Mouse (Mus musculus): ENCODE results near the gene Gm17581. TPM values are rescaled to one million over a fixed set of nuclear protein-coding genes. Genes with fewer than 3 reads are reported as not detected.

Gene Gm17581
- polyA plus RNA-seq (2014; fragmentation: Illumina TruSeq; extraction: RNeasy Lipid Tissue Mini Kit (QIAGEN cat#74804)), result not detected

GRCm38 (mm10) chr2:155735766-155736165 lies at the start of gene Gm17581:
TSS of gene Gm17581 (minus strand) at chr2:155735866.

GRCm38 (mm10) chr2:155774927-155775684 lies 39.4 kb upstream of the Gm17581 start, which contains the start of gene Mmp24:
TSS of gene Mmp24 (plus strand) at chr2:155775342.

DNA sequence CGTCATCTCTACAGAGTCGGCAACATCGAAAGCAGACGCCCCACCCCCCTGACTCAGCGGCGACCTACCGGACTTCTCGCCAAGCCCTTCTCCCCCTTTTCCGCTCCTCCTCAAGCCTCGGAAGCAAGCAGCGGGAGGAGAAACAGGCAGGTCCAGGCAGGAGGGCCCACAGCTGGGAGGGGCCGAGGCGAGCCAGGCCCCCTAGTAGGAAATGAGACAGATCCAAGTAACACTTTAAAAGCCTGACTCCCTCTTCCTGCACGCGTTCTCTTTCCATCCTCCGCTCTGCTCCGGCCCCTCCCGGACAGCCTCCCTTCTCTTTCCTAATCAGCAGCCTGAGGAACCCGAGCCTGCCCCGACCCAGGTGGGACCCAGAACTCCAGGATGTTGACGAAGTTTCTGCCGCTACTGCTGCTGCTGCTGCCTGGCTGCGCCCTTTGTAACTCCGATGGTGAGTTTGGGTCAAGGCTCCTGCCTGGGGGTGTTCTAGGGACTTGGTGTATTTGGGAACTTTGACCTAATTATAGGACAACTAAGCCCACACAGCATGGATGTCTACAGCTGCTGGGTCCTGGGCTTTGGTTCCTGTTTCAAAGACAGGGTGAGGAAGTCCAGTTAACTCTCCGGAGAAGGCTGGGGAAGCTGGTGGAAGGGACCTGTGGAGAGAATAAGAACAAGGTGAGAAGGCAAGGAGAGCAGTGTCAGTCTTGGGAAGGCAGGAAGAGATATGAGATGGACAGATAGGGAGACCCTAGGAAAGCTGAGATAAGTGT lies 15.5 kb upstream of the Gm17581 start, which contains the start of gene Procr:
Gene Procr, plus strand, starts transcription at position 104 of the 773 bp plus-strand sequence.

DNA sequence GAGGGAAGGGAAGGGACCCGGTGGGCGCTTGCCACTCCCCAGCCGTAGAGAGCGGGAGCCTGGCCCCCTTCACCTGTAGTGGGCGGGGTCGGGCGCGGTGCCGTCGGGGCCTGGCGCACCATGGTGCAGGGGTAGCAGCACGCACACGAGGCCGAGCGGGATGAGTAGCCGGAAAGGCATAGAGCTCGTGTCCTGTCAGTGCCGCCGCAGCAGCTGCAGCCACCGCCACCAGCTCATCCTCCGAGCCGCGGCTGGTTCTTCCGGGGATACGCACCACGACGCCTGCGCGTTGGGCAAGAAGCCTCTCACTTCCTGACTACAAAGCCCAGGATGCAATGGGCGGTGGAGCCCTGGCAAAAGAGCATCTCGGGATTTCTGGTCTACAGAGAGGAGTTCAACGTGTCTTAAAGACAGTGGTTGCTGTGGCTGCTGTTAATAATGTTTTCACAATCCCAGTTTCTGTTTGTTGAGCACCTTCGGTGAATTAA lies 6.5 kb downstream of the Gm17581 start, which contains the start of gene Edem2:
Gene Edem2, minus strand, starts transcription at position 318 of the 488 bp plus-strand sequence.

GRCm38 (mm10) chr2:155691723-155692493 lies 43.8 kb downstream of the Gm17581 start, which contains the start of gene Trpc4ap:
TSS of gene Trpc4ap (minus strand) at chr2:155692384.

Other genes starting within 250 kb of the Gm17581 start
- gene Acss2, start 217.9 kb downstream of the Gm17581 start, polyA plus RNA-seq (2014; fragmentation: Illumina TruSeq; extraction: RNeasy Lipid Tissue Mini Kit (QIAGEN cat#74804)), result 8.0 TPM
- not detected for gene Ggt7, start 217.6 kb downstream of the Gm17581 start, polyA plus RNA-seq (2014; fragmentation: Illumina TruSeq; extraction: RNeasy Lipid Tissue Mini Kit (QIAGEN cat#74804))
- 1.3 TPM for gene Gss, start 143.1 kb downstream of the Gm17581 start, polyA plus RNA-seq (2014; fragmentation: Illumina TruSeq; extraction: RNeasy Lipid Tissue Mini Kit (QIAGEN cat#74804))
- gene Myh7b, start 124.7 kb downstream of the Gm17581 start, polyA plus RNA-seq (2014; fragmentation: Illumina TruSeq; extraction: RNeasy Lipid Tissue Mini Kit (QIAGEN cat#74804)), result not detected
- gene Trpc4ap, start 43.5 kb downstream of the Gm17581 start, polyA plus RNA-seq (2014; fragmentation: Illumina TruSeq; extraction: RNeasy Lipid Tissue Mini Kit (QIAGEN cat#74804)), result 133 TPM
- gene Edem2, start 6.4 kb downstream of the Gm17581 start, polyA plus RNA-seq (2014; fragmentation: Illumina TruSeq; extraction: RNeasy Lipid Tissue Mini Kit (QIAGEN cat#74804)), result 8.2 TPM
- gene Procr, start 15.3 kb upstream of the Gm17581 start, polyA plus RNA-seq (2014; fragmentation: Illumina TruSeq; extraction: RNeasy Lipid Tissue Mini Kit (QIAGEN cat#74804)), result 5.0 TPM
- not detected for gene Mmp24, start 39.5 kb upstream of the Gm17581 start, polyA plus RNA-seq (2014; fragmentation: Illumina TruSeq; extraction: RNeasy Lipid Tissue Mini Kit (QIAGEN cat#74804))
- 19.0 TPM for gene BC029722, start 83.6 kb upstream of the Gm17581 start, polyA plus RNA-seq (2014; fragmentation: Illumina TruSeq; extraction: RNeasy Lipid Tissue Mini Kit (QIAGEN cat#74804))
- 9.6 TPM for gene Eif6, start 91.1 kb upstream of the Gm17581 start, polyA plus RNA-seq (2014; fragmentation: Illumina TruSeq; extraction: RNeasy Lipid Tissue Mini Kit (QIAGEN cat#74804))
- not detected for gene Fam83c, start 99.0 kb upstream of the Gm17581 start, polyA plus RNA-seq (2014; fragmentation: Illumina TruSeq; extraction: RNeasy Lipid Tissue Mini Kit (QIAGEN cat#74804))
- 36.9 TPM for gene Uqcc1, start 194.4 kb upstream of the Gm17581 start, polyA plus RNA-seq (2014; fragmentation: Illumina TruSeq; extraction: RNeasy Lipid Tissue Mini Kit (QIAGEN cat#74804))
- gene Gm15557, start 204.9 kb upstream of the Gm17581 start, polyA plus RNA-seq (2014; fragmentation: Illumina TruSeq; extraction: RNeasy Lipid Tissue Mini Kit (QIAGEN cat#74804)), result not detected
- not detected for gene Gdf5, start 209.5 kb upstream of the Gm17581 start, polyA plus RNA-seq (2014; fragmentation: Illumina TruSeq; extraction: RNeasy Lipid Tissue Mini Kit (QIAGEN cat#74804))
- 2.1 TPM for gene Cep250, start 220.6 kb upstream of the Gm17581 start, polyA plus RNA-seq (2014; fragmentation: Illumina TruSeq; extraction: RNeasy Lipid Tissue Mini Kit (QIAGEN cat#74804))